Mouse (Mus musculus) gastrocnemius, postnatal 36 days (tissue): ENCODE measurements around the gene Taco1. TPM values are rescaled to one million over a fixed set of nuclear protein-coding genes. Genes with fewer than 3 reads are reported as not detected.
"Not testable (repeated sequence)": the region's sequence is repeated elsewhere in the genome, so short reads cannot be mapped to it uniquely, and the experiment has no call there.

Experiments used
- DNase-seq, 2 experiments: peaks; one replicate each; pipeline ENCODE4 v3.0.0; 2022
- intact Hi-C: fragments of 180-260 bp; cut with DNase I; formaldehyde crosslinking; loops from one replicate; pipeline ENCODE4 v1.15.1; 2025
- total RNA-seq, 2 experiments: library from RNA; stranded (reverse); gene quantifications; 2 replicates each; pipeline ENCODE4 v1.2.3; 2021

The Taco1 gene
- total RNA-seq, 2 experiments from 2014 or later, result 37.6 to 42.7 TPM

GRCm38 (mm10) chr11:106058020-106058419, 7.8 kb upstream of the Taco1 start:
- no peak for DNase-seq
- intact Hi-C loops, result no loop called here

- no peak for DNase-seq
- intact Hi-C loops, result no loop called here
These were observed 5.3 kb upstream of the Taco1 start for GRCm38 (mm10) chr11:106060549-106060948.

- intact Hi-C loops, result no loop called here
- DNase-seq, result no peak
These were observed 4.5 kb upstream of the Taco1 start for GRCm38 (mm10) chr11:106061311-106061710.

- no peak for DNase-seq
- intact Hi-C loops, result no loop called here
These were observed 2.1 kb upstream of the Taco1 start for GRCm38 (mm10) chr11:106063756-106064155.

- intact Hi-C loops, result no loop called here
- DNase-seq, result no peak
These were observed 563 bp upstream of the Taco1 start for GRCm38 (mm10) chr11:106065073-106065922.

GRCm38 (mm10) chr11:106066616-106067015, 755 bp downstream of the Taco1 start:
- intact Hi-C loops, result not testable (repeated sequence)
- DNase-seq, result peak in 1 of 2 experiments; percentile 13

- DNase-seq, result no peak
- intact Hi-C loops, result no loop called here
These were observed 7.9 kb downstream of the Taco1 start for GRCm38 (mm10) chr11:106073774-106074173.

GRCm38 (mm10) chr11:106076321-106076720, 10.5 kb downstream of the Taco1 start:
- intact Hi-C loops, result no loop called here
- DNase-seq, result peak; percentile 54 to 60

- DNase-seq, result peak; percentile 96 to 98
- intact Hi-C loops, result no loop called here
These were observed 18.1 kb downstream of the Taco1 start, which contains the start of gene Map3k3 for GRCm38 (mm10) chr11:106083708-106084701. Gene Map3k3, plus strand, starts transcription at chr11:106084613.

- DNase-seq, result peak; percentile 74
- intact Hi-C loops, result no loop called here
These were observed 19.2 kb downstream of the Taco1 start for GRCm38 (mm10) chr11:106084911-106085561.

GRCm38 (mm10) chr11:106098223-106098622, 32.4 kb downstream of the Taco1 start:
- intact Hi-C loops, result no loop called here
- DNase-seq, result no peak

GRCm38 (mm10) chr11:106102866-106103265, 37.0 kb downstream of the Taco1 start:
- DNase-seq, result no peak

GRCm38 (mm10) chr11:106106047-106106587, 40.3 kb downstream of the Taco1 start:
- intact Hi-C loops, result no loop called here
- no peak for DNase-seq

More at GRCm38 (mm10) chr11:106102866-106103265, 37.0 kb downstream of the Taco1 start:
- intact Hi-C loops, result no loop called here

- intact Hi-C loops, result no loop called here
- no peak for DNase-seq
These were observed 45.8 kb downstream of the Taco1 start for GRCm38 (mm10) chr11:106111688-106112087.

GRCm38 (mm10) chr11:106122221-106122620, 56.4 kb downstream of the Taco1 start:
- DNase-seq, result no peak
- intact Hi-C loops, result no loop called here

- DNase-seq, result no peak
- intact Hi-C loops, result no loop called here
These were observed 56.9 kb downstream of the Taco1 start for GRCm38 (mm10) chr11:106122736-106123135.
